In genomic region chr8:5472999-5473398, GRCm38 (mm10) we compare ENCODE assay signal across 18 mouse cellular contexts.
DNase-seq lines count a peak whose midpoint lies in the region; ATAC-seq lines count a peak whose summit lies in the region.
"Had no signal": no experiment of that assay in that cellular context is flagged by ENCODE, and none has a peak within 500 bp of the region (broad histone marks: within the 10 kb centered on the region; RNA-seq: fewer than 3 reads in every experiment).

No protein-coding gene starts in this region.

- H3K9ac ChIP-seq in lung, embryonic 15.5 days: no peak overlapping the region
- H3K9ac ChIP-seq: embryonic facial prominence, embryonic 13.5 days; midbrain, embryonic 15.5 days had no signal

- no peak overlapping the region for H3K4me2 ChIP-seq in lung, embryonic 15.5 days
- H3K4me2 ChIP-seq: embryonic facial prominence, embryonic 13.5 days; liver, embryonic 11.5 days; midbrain, embryonic 15.5 days had no signal

- H3K36me3 ChIP-seq in heart, embryonic 10.5 days: no peaks in the 10 kb centered on the region
- no peaks in the 10 kb centered on the region for H3K36me3 ChIP-seq in lung, embryonic 15.5 days
- H3K36me3 ChIP-seq: embryonic facial prominence, embryonic 13.5 days; G1E; midbrain, embryonic 15.5 days had no signal

- no peaks in the 10 kb centered on the region for H3K4me1 ChIP-seq in heart, embryonic 10.5 days
- H3K4me1 ChIP-seq in lung, embryonic 15.5 days: 0 out of 2 replicates have a peak, but pooled peaks cover 3% of the 10 kb centered on the region
- H3K4me1 ChIP-seq: embryonic facial prominence, embryonic 13.5 days; megakaryocyte, embryonic 14.5 days; midbrain, embryonic 15.5 days had no signal

- H3K9me3 ChIP-seq in heart, embryonic 10.5 days: no peaks in the 10 kb centered on the region
- no peaks in the 10 kb centered on the region for H3K9me3 ChIP-seq in lung, embryonic 15.5 days
- H3K9me3 ChIP-seq: embryonic facial prominence, embryonic 13.5 days; G1E; megakaryocyte, embryonic 14.5 days; midbrain, embryonic 15.5 days had no signal

- no peak overlapping the region for H3K27ac ChIP-seq in heart, embryonic 10.5 days
- peak overlapping the region; percentile 51 for H3K27ac ChIP-seq in lung, embryonic 15.5 days
- H3K27ac ChIP-seq: embryonic facial prominence, embryonic 13.5 days; midbrain, embryonic 15.5 days had no signal

- no peak overlapping the region for H3K4me3 ChIP-seq in heart, embryonic 10.5 days
- no peak overlapping the region for H3K4me3 ChIP-seq in lung, embryonic 15.5 days
- H3K4me3 ChIP-seq: embryonic facial prominence, embryonic 13.5 days; megakaryocyte, embryonic 14.5 days; midbrain, embryonic 15.5 days had no signal

- peak; percentile 6; the same call in 1 of the 2 replicates for ATAC-seq in cerebellum, adult (ENCODE audit: insufficient number of reproducible peaks, low FRiP score, low TSS enrichment)
- peak; percentile 91 for ATAC-seq in lung, embryonic 15.5 days (ENCODE audit: borderline replicate concordance, extremely low read depth, low FRiP score, low TSS enrichment)
- ATAC-seq: activated CD4-positive, CD25-positive, alpha-beta regulatory T cell, adult 4 months; midbrain, embryonic 15.5 days had no signal

- no peaks in the 10 kb centered on the region for H3K27me3 ChIP-seq in heart, embryonic 10.5 days (ENCODE audit: insufficient read depth, poor library complexity, severe bottlenecking)
- no peaks in the 10 kb centered on the region for H3K27me3 ChIP-seq in lung, embryonic 15.5 days
- H3K27me3 ChIP-seq: embryonic facial prominence, embryonic 13.5 days; megakaryocyte, embryonic 14.5 days; midbrain, embryonic 15.5 days had no signal

- DNase-seq in cerebellum, adult 8-10 months: no peak
- DNase-seq in heart, adult 18-20 months: peak; percentile 6 to 23
- DNase-seq in heart, embryonic 10.5 days (ENCODE audit: low spot score): no peak
- no peak for DNase-seq in lung, postnatal 4 days
- DNase-seq in cerebellum, postnatal 10 days: peak; percentile 29 to 34
- no peak for DNase-seq in natural killer cell, adult 2 months (ENCODE audit: low spot score in 2 of 2)
- DNase-seq: kidney, adult 11 months; lung, adult 2 months; right cerebral cortex, postnatal 4 days; thymus, adult 2 months had no signal

Comparison
In these comparisons a context has a peak if more than half of its experiments do, and no peak if none do; other contexts are left out.
1. DNase-seq: peak in heart, adult 18-20 months (2 of 2) and cerebellum, postnatal 10 days (2 of 2); none in cerebellum, adult 8-10 months (single experiment), heart, embryonic 10.5 days (single experiment), lung, postnatal 4 days (0 of 2) and natural killer cell, adult 2 months (0 of 2).